Mouse (Mus musculus) CD4-positive, CD25-positive, alpha-beta regulatory T cell, adult 2 months (primary cell): ENCODE results near the gene Gm525.
"Not testable (repeated sequence)": the region's sequence is repeated elsewhere in the genome, so short reads cannot be mapped to it uniquely, and the experiment has no call there.

Source experiments
- DNase-seq: peaks from one replicate; pipeline ENCODE4 v3.0.0-alpha.2; 2012; ENCODE audit warnings: low read depth, low spot score

Gene Gm525

DNA sequence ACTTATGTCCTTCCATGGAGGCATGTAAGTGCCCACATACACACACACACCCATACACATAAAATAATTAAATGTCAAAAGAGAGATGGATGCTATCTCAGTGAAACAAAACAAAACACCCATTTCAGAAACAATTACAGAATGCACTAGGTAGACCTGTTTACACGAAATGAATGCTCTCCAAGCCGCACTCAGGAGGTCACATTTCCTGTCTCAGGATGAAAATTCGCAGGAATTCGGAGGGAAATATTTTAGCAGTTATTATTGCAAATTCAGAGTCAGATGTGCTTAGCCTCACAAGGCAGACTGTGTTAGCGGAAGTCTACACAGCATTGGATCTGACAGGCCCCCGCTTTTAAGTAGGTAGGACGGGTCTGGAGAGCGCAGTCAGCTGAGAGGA lies at the start of gene Gm525:
Gene Gm525 (plus strand): TSS at position 301 of the 400 bp plus-strand sequence.
- no peak for DNase-seq

DNA sequence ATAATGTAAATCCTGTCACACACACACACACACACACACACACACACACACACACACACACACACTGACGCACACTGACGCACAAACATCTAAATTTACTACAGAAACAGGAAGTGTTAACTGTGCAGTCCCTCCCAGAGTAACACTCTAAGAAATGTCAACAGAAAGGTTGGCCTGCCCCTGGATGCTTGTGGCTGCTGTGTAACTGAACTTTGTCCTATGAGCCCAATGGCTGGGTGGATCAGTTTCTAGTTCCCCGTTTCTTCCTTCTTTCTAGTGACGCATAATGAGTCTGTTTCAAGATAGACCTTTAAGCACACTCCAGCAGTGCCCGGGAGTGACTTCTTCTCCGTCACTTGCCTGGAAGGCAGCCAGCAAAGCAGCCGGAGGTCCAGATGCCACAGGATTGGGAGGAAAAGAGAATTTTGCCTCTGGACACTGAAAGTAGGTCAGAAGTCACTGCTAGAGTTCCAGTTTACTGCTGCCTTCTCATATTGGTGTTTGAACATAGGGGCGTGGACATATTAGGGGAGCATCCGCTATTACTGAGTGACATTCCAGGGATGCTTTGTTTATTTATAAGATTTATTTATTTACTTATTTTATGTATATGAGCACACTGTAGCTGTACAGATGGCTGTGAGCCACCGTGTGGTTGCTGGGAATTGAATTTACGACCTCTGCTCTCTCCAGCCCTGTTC lies 49.3 kb upstream of the Gm525 start:
- DNase-seq: peak; percentile 87

- DNase-seq: no peak
Measured at GRCm38 (mm10) chr11:89025603-89026002, 48.0 kb upstream of the Gm525 start.

DNA sequence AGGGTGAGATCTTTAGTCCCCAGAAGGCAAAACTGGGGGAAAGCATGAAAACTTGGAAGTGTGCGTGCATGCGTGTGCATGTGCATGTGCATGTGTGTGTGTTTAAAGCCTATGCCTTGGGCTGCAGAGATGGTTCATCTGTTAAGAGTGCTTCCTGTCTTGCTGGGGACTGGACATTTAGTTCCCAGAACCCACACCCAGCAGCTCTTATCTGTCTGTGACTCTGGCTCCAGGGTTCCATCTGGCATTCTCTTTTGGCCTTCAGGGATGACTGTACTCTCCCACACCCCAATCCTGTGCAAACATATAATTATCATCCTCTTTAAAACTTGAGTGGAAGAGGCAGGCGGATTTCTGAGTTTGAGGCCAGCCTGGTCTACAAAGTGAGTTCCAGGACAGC lies 47.5 kb upstream of the Gm525 start:
- DNase-seq: no peak

- DNase-seq: peak; percentile 39
Measured at GRCm38 (mm10) chr11:89027955-89028361, 45.7 kb upstream of the Gm525 start.

GRCm38 (mm10) chr11:89028871-89029405 lies 44.7 kb upstream of the Gm525 start:
- peak; percentile 45 for DNase-seq

DNA sequence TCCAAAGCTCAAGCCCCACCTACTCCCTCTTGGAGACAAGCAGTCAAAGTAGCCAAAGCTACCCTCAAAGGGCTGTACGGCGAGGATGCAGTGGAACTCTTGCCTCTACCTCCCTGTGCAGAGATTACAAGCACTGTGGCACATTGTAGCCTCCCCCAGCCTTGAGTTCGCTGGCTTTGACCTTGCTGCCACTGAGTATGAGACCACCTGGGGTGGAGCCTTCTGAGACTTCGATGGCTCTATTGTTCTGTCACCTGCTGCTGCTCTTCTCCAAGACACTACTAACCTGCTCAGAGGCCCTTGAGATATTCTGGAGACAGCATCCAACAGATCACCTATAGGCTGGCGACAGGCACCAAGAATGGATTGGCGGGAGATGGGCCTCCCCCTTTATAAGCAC lies 43.1 kb upstream of the Gm525 start:
- DNase-seq: no peak

DNA sequence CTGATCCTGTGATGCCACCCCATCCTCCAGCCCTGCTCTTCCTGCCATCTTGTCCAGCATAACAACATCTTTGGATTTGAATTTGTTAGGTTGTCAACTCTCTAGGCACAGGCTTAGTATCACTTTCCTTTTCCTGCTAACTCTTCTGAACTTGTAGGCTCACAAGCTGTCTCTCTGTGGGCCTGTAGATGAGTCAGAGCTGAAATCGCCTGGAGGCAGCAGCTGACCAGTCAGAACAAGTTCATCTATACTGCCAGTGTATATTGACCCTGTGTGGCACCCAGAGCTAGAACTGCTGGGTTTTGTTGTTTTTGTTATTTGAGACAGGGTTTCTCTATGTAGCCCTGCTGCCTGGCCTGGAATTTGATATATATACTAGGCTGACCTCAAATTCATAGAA lies 42.5 kb upstream of the Gm525 start:
- no peak for DNase-seq

GRCm38 (mm10) chr11:89034592-89034991 lies 39.0 kb upstream of the Gm525 start:
- no peak for DNase-seq

GRCm38 (mm10) chr11:89035552-89035951 lies 38.1 kb upstream of the Gm525 start:
- DNase-seq: no peak

- DNase-seq: no peak
Measured at GRCm38 (mm10) chr11:89038496-89038895, 35.1 kb upstream of the Gm525 start.

DNA sequence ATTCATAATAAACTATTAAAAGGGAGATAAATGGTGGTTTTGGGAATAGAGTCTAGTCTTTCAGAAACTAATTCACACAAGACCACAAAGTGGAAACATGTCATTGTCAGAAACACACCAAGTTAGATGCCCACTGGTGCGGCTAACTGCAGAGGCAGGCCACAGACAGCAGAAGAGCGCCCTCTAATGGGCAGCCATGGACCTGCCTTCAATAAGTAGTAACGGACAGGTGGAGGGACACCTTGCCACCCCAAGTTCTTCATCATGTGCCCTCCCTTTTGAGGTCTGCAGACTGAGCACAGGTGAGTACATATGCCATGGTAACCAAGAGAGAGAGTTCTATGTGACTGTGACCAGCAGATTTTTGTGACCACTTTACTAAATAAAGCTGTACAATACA lies 34.3 kb upstream of the Gm525 start:
- peak; percentile 86 for DNase-seq

DNA sequence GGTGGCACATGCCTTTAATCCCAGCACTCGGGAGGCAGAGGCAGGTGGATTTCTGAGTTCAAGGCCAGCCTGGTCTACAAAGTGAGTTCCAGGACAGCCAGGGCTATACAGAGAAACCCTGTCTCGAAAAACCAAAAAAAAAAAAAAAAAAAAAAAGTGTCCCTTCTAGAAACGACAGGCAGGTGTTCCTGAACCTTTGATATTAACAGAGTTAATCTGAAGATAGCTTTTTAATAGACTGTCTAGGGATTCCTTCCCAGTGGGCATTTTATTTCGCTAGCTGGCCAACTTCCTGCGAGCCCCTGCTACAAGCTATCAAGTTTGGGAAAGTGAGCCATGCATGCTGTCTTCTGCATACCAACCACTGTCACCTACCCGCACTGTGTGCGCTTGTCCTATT lies 32.6 kb upstream of the Gm525 start:
- not testable (repeated sequence) for DNase-seq

DNA sequence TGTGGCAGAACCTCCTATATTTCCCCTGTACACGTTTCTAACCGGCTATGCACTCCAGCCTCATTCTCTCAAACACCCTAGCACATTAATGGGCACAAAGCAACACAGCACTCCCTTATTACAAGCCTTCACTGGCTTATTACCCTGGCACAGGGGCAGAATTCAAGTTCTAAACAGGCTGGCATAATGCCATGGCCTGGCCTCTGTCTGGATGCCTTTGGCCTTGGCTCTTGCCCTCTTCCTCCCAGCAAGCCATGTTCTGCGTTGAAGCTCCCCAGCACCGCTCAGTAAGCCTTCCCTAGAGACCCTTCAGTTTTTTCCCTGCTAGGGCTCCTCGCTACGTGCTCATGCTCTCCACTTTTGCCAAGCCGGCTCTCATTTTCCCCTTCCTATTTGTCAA lies 30.6 kb upstream of the Gm525 start:
- no peak for DNase-seq

- not testable (repeated sequence) for DNase-seq
Measured at GRCm38 (mm10) chr11:89045501-89045900, 28.1 kb upstream of the Gm525 start.

DNA sequence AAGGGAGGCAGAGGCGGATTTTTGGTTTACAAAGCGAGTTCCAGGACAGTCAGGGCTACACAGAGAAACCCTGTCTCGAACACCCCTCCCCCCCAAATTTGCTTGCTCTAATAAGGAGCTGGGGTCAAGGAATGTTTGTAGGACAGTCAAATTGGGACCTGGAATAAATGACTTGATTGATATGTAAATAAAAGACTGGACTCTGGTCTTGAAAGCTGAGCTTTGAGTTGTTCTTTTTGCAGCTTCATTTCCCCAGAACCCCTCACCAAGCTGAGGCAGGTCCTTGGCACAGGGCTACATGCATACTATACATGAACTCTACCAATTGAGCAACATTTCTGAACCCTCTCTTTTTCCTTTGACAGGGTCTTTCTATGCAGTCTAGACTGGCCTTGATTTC lies 27.6 kb upstream of the Gm525 start:
- DNase-seq: no peak

DNA sequence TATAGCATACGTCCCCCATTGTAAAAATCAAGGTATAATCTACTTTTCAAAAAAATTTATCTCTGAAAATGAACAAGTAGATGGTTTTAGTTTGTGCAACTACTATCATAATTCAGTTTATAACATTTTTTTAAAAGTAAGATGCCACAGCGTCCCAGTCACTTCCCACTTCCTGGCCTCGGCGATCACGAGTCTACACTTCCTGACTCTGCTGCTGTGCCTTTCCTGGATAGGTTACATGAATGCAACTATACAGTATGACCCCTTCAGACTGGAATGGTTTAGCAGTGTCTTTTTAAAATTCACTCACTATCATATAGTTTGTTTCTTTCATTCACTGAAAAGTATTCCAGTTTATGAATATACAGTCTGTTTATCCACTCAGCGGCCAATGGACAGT lies 21.9 kb upstream of the Gm525 start:
- DNase-seq: no peak

- no peak for DNase-seq
Measured at GRCm38 (mm10) chr11:89055931-89056690, 17.5 kb upstream of the Gm525 start.

GRCm38 (mm10) chr11:89058515-89059270 lies 14.9 kb upstream of the Gm525 start:
- DNase-seq: peak; percentile 73

DNA sequence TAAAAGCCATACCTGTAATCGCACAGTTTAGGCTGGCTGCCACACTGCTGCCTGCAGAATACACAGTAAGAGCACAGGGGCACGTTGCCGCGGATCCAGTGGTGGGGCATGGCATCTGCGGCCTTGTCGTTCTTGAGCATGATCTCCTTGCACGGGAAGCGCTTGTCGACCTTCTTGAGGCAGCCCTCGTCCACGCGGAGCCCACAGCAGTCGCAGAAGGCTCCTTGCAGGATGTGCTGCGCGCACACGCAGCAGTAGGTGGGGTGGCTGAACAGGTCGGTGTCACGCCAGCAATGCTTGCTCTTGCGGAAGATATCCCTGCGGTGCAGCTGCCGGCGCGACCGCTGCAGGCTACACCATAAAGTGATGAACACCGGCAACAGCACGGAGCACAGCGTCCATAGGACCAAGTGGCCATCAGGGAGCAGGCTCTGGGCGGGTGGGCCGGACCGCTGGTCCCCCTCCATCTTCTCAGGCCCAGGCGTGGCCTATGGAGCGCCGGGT lies 13.7 kb upstream of the Gm525 start:
- peak; percentile 78 for DNase-seq

- peak; percentile 96 for DNase-seq
Measured at GRCm38 (mm10) chr11:89060423-89061089, 13.1 kb upstream of the Gm525 start.
